Mouse (Mus musculus) spleen, embryonic (tissue): ENCODE results near the gene Aplnr.

Experiments used
- CTCF ChIA-PET: fragments of 350-600 bp; sonication (Branson Sonifier 250); formaldehyde crosslinking; loops from one replicate; lab custom pipeline; 2022; lab: Charles Lee

The Aplnr gene

DNA sequence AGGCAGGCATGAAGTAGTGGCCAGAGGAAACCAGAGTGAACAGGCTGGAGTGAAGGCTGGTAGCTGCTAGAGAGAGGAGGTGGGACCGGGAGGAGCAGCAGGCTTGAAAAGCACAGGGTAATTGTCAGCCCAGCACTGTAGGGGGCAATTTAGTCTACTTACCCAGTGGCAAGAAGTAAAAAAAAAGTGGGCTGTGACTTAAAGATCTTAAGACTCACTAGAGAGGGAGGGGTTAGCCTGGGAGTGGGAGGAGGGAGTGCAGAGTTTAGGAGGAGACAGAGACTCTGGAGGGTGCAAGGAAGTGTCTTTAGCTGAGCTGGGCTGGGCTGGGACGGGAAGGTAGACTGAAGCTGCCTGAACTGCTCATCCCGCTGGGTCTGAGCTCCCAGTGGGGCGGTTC, at the start of gene Aplnr:
Aplnr (plus strand) TSS at position 137 of the 400 bp plus-strand sequence.
- CTCF ChIA-PET: no interaction called here

DNA sequence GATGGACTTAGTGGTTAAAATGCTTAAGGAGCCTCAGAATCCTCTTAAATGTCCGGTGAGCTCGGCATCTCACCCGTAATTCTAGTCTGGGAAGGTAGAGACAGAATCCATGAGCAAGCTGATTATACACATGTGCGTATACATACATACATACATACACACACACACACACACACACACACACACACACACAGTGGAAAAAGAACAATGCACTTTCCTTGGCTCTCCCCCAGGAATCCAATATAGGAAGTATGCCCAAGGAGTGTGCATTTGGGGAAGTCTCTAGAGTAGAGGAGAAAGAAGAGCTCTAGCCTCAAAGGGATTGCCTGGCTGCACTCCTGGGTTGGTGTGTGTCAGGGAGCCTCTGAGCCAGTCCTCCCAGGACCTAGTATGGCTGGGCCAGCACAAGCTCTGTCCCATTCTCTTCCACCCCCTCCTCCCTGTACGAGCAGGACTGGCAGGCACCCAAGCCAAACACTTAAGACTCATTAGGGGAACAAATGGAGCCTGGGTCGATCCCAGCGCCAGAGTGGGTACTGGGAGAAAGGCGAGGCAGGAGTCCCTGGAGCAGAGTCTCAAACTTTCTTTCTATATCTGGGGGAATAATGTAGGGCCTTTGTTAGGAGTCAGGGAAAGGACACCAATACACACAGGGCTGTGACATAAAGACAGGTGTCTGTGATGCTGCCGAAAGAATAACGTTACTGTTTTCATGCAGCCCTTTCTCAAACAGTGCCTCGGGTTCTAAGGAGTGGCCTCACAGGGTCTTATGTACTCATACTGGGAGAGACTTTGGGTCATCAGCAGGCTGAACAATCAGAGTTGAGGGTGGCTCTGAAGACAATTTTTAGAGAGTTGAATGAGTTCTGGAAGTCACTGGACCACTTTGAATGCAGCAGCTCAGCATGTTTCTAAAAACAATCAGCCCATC, 47.0 kb upstream of the Aplnr start:
- CTCF ChIA-PET: no interaction called here

DNA sequence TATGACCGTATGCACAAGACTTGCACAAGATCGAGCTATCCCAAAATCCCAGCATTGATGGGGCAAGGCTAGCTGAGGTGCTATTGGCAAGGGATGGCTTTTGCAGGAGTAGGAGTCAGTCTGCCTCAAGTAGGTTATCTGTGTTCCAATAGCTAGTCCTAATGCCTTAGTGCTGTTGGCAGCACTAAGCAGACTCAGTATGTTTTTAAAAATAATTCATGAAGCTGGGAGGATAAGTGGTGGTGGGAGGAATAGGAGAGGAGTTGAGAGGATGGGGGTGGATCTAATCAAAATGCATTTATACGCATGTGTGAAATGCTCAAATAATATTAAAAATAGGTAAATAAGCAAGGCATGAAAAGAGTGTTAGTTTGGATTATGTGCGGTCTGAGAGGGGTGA, 44.7 kb upstream of the Aplnr start:
- CTCF ChIA-PET: no interaction called here

DNA sequence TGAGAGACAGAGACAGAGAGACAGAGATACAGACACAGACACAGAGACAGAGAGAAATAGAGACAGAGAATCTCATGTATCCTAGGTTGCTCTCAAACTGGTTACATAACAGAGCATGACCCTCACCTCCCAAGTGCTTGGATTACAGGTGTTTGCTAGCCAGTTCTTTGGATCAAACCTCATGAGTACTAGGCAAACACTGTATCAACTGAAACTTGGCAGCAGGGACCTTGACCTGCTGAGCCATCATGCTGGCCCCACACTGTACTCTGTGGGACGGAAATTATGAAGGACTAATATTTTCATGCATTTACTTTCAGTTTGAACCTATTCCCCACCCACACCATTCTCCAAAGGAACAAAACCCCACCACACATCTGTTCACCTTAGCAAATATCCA, 42.6 kb upstream of the Aplnr start:
- CTCF ChIA-PET: no interaction called here

DNA sequence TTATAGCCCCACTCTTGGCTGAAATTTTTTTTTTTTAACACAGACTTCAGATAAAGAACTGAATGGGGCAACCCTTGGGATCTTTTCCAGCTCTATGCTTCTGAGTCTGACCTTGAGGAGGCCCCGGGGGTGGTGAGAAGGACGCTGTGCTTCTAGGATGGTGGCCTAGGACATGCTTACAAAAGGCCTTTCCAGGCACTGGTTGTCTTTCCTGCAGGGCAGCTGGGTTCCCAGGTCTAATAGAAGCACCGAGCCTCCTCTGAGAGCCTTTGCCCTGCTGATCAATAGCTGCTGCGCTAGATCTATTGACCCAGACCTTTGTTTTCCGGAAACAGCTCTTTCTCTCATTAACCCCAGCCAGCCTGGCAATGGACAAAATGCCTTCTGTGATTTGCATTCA, 40.1 kb upstream of the Aplnr start:
- CTCF ChIA-PET: no interaction called here

DNA sequence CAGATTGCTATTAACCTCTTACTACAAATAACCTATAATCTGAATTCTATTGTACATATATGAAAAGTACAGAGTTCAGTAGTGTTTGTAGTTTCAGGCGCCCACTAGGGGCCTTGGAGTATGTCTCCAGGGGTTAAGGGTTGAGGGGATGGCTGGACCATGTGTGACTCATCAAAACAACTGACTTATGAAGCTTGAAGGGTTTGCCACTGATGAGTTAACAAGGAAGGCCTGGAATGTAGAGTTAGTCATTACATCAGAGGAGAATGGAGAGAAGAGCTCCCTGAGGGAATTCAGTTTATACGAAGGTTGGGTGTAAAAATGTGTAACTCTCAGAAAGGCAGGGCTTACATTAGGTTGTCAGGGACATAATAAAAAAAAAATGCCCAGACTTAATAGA, 38.0 kb upstream of the Aplnr start:
- CTCF ChIA-PET: no interaction called here

DNA sequence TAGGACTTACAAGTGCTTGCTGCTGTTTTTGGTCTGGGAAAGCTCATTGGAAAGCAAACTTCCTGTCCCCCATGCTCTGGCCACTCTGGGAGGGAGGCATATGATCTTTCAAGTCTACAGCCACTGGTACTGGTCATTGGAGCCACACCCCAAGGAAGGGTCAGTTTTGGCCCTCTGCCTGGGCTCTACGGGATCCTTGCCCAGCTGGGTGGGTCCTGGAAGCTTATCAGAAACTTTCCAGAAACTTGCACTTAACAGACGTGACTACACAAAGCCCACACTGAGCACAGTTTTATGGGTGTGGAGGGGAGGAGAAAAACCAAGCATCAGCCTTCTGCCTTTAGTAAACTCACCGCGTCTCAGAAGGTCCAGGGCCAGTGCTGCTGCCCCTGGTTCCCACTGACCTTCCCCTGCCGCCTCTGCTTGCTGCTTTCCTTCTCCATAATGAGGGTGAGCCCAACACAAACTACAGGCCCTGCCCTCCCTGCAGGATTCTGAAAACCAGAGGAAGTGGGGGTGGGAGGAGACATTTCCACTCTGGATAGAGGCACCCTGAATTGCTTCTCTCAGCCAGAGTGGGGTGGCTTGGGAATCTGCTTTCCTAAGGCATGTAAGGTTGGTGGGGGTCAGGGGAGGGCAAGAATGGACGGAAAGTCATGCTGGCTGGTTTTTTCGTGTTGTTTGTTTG, 37.1 kb upstream of the Aplnr start:
- CTCF ChIA-PET: no interaction called here

DNA sequence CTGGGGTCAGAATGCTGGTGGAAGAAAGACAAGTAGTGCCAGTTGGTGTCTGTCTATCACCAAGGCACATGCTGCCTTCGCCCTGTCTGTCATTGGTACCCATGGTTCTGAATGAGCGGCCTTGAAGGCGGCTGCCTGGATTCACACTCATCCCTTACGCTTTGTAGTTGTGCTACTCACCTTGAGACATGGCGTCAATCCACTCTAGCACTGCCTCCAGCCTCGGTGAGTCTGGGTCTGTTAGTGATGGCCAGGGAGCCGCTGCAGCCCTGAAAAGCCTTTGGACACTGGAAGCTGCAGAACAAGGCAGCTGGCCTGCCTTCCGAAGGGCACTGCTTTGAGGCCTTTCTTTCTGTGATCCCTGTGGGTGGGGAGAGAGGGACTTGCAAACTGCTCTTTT, 32.8 kb upstream of the Aplnr start:
- CTCF ChIA-PET: no interaction called here

DNA sequence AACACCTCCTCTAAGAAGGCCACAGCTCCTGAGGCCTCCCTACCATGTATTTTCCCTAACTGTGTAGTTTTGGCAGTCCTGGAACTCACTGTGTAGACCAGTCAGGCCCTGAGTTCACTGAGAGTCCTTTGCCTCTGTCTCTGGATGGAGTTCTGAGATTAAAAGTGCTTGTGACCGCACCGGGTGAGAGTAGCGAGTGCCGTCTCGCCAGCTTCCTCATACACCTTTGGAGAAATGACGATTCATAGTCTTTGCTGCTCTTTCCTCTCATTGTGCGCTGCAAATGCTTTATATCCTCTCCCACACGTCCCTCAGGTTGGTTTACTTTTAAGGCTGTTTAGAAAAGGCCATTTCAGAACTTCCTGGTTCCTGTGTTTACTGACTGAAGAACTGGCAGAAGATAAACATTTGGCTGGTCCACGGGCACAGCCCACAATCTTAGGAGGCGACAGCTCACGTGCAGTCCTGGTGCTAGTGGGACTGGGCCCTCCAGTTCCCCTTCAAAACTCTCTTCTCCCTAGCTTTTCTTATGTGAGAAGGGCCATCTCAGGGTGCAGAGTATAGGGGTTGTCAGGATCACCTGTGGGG, 30.5 kb upstream of the Aplnr start:
- CTCF ChIA-PET: no interaction called here

DNA sequence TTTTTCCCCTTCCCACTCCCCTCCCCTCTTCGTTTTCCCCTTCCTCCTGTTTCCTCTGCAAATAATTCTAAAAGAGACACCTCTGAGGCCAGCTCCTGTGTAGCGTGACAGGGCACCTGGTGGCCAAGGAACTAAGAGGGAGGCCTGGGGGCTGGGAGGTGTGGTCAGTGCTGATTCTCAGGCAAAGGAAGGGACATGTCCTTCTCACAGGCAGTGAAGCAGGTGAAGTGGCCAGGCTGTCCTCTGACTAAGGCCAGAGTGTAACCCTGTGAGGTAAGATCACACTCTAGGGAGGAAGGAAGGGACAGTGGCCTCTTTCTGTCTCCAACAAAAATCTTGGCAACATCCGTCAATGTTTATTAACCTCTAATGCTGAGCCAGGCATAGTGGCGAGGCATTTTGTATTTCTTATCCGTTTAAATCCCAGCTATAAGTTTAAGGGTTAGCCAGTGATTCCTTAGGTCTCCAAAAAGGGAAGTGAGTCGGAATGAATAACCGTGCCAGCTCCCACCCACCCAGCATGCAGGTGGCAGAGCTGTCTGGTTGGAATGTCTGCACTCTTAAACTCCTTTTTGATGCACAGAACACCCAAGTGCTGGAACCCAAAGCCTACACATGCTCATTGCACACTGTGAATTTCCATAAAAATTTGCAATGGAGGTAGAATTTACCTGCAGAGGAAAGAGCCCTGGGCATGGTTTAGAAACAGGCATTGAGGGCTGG, 29.8 kb upstream of the Aplnr start:
- CTCF ChIA-PET: interaction anchor here (0.8 kb wide), 1 partner anchor 48 kb away, joined by 3 read pairs; no protein-coding TSS in a partner anchor

DNA sequence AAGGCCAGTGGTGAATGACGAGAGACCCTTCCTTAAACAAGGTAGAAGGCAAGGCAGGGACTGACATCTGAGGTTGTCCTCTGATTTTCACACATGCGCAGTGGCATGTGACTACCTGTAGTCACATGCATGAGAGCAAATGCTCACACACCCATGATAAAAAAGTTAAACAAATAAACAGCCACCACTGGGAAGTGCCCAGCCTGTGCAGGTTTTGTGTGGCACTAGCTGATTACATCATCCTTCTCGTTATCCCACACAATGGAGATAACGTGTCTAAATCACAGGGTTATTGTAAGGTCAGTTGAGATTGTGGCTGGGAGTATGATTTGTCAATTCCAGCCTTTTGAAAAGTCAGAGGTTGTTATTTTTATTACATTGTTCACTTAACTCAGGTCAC, 29.1 kb upstream of the Aplnr start:
- CTCF ChIA-PET: interaction anchor here (0.8 kb wide), 1 partner anchor 48 kb away, joined by 3 read pairs; no protein-coding TSS in a partner anchor

DNA sequence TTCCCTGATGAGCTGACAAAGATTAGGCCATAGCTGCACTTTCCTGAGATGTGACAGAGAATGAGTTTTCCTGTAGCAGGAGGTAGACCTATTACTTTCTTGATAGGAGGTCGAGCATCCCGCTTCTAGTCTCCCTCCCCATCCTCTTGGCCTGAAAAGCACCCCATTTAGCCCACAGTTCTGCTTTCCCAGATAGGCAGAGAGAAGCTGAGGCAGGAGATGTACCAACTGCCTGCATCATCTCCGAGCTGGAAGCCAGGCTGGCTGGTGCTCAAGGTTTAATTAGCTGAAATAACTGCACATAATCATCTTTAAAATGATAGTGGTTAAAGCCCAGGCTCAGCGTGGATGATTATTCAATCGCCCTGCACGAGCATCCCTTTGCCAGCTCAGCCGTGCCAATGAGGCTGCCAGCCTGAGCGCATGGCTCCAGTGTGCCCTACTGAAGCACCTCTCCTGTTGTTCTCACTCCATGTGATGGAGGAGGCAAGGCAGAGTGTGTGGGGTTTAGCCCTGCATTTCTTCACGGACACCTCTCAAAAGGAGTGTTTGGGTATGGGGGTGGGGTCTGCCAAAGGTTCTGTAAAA, 25.6 kb upstream of the Aplnr start:
- CTCF ChIA-PET: no interaction called here

DNA sequence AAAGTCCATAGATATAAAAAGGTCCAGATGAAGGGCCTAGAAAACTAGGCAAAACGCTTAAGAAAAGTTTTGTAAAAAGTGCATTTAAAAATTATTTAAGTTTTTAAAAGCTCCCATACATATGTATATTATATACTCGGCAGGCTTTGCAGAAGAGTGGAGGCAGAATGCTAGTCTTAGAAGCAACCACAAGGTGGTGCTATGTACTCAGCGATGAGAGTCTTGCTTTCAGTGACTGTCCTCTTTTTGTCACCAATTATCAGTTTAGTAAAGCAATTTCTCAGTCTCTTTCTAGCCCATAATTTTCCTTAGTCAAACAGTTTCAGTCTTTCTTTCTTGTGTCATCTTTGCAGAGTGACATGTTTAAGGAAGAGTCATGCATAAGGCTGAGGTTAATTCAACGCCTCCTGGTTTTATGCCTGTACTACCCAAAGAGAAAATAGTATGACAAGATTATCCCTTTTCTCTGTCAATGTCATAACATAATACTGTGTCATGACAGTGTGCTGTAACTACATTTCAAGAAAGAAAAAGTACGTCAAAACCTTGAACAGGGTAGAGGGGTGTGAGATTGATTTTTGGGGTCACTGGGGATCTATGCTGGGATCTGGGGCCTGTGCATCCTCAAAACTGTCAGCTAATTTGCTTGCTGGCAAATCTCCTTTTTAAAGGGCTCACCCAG, 12.7 kb upstream of the Aplnr start:
- CTCF ChIA-PET: interaction anchor here (0.6 to 1.0 kb wide), 2 partner anchors 125 to 1396 kb away, joined by 3 to 5 read pairs; no protein-coding TSS in a partner anchor

DNA sequence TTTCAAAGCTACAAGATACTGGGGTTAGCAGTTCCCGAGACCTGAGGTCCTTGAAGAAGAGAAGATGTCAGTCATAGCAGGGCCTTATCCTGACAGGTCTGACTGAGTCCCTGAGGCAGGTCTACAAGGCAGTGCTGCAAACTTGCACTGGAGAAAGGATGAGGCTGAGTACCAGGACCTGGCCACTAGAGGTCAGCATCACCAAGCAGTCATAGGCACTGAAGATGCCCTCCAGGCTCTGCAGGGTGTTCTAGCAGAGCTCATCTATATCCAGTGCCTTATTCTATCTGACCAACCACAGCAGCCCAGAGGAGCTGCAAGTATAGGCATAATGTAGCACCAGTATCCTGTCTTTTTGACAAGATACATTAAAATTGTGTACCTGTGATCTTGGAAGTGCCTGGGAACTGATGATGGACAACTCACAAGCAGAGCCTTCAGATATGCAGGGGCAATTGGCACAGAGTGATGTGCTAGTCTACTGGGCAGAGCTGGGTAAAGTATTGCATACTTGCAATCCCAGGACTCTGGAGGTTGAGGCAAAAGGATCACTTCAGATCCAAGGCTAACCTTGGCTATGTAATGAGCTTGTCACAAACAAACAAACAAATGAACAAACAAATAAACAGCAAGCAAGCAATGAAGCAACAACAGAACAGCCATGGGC, 12.0 kb upstream of the Aplnr start:
- CTCF ChIA-PET: no interaction called here

DNA sequence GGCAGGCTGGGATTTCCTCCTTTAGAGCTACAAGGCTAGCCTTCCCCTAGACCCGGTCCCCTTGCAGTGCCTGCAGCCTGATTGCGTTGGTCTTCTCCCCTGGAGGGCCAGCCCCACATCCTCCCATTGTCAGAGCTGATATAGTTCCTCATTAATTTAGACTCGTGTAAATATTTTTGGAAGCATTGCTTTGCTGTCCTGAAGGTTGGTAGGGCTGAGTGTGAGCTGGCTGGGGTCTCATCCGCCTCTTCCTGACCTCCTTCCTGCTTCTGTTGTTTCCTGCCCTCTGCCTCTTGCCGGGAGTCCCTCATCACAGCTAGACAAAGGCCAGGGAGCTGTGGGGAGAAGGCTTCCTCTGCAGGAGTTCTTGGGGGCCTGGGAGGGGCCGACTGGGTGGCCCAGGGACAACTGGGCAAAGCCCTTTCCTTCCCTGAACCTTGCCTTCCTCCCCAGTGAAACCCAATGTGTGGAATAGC, 6.5 kb upstream of the Aplnr start:
- CTCF ChIA-PET: no interaction called here

DNA sequence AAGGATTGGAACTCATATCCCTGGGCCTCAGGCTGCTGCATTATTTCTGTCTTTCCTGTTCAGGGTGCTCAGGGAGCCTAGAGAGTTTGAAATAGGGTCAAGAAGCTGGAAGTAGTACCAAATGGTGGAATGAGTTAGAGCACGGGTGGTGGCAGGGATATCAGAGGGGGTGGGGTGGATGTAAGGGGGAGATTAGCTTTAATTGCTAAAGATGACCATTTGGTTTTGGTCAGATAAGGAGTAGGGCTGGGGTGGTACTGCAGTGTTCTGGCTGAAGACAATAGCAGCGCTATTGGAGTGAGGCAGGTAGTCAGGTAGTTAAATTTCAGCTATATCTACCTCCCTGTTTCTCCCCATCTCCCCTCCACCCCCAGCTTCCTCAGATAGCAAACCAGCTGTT, 4.8 kb upstream of the Aplnr start:
- CTCF ChIA-PET: interaction anchor here (0.6 kb wide), 1 partner anchor 1675 kb away, joined by 3 read pairs; no protein-coding TSS in a partner anchor

DNA sequence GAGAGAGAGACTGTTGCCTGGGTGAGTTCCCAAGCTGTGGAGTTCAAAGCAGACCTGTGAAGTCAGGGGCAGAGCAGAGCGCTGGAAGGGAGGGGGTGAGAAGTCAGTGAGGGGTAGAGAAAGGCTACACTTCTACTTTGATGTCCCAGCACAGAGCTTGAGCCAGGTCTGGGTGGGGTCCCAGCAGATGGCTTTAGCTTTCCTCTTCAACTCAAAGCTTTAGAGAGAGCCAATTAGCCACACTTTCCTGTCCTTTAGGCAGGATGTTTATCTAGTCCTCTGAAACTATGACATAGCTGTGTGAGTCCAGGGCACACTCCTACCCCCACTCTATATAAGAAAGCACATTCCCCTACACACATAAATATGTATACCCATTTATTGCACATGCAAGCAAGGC, 4.3 kb upstream of the Aplnr start:
- CTCF ChIA-PET: no interaction called here

DNA sequence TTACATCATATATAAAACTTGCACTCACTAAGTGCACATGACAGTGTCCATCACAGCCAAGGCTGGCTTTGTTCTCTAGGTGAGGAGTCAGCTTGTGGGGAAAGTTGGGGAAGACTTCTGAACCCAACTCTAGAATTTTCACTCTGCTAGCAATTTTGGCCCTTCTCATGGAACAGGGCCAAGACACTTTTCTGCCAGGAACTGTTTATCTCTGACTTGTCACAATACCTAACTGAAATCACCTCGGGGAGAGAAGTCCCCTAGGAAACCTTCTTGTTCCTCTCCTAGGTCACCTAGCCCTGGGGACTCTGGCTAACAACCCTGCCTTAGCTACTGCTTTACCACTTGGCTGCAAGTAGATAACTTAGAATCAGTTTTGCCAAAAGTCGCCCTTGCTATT, 3.8 kb upstream of the Aplnr start:
- CTCF ChIA-PET: no interaction called here

DNA sequence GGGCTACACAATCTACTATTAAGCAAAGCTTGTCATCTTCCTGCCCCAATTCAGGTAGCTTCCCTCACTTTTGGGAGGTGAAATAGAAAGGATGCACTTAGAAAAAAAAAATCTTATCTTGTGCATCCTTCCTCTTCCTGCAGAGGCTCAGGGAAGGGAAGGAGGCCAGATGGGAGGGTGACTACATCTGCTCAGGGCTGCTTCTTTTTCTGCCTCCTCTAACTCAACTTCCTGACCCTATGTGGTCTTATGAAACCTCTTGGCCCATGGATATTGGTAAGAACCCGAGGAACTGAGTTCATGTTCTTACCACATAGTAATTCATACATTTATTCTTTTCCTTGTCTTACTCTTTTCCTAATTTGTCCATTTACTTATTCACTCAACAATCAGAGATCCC, 926 bp upstream of the Aplnr start:
- CTCF ChIA-PET: no interaction called here
